Mouse (Mus musculus): ENCODE measurements at regions not wholly inside any gene's neighbourhood (a gene's known extent, or its start where the extent isn't known, plus 50 kb on each side); places are given as distances from the start of the nearest gene placed in this dataset.
"Not testable (repeated sequence)": the region's sequence is repeated elsewhere in the genome, so short reads cannot be mapped to it uniquely, and the experiment has no call there.

- ATAC-seq (replicated peaks in 1 of 2; ENCODE audit: insufficient read depth in 1 of 2, low FRiP score in 2 of 2, low TSS enrichment in 1 of 2, low read depth in 1 of 2, poor library complexity in 2 of 2, severe bottlenecking in 2 of 2) = peak; percentile 39 to 49
These were observed 217.6 kb upstream of the Slc7a11 start for GRCm38 (mm10) chr3:50660966-50661365.

- 0 out of 4 replicates have a peak, but pooled peaks of 1 of the 2 experiments have one; percentile 3 for ATAC-seq (replicated peaks in 1 of 2; ENCODE audit: insufficient read depth in 1 of 2, low FRiP score in 2 of 2, low TSS enrichment in 1 of 2, low read depth in 1 of 2, poor library complexity in 2 of 2, severe bottlenecking in 2 of 2)
These were observed 217.2 kb upstream of the Slc7a11 start for GRCm38 (mm10) chr3:50660566-50660965.

GRCm38 (mm10) chr3:50657890-50658289 is 214.5 kb upstream of the Slc7a11 start:
- ATAC-seq (replicated peaks in 1 of 2; ENCODE audit: insufficient read depth in 1 of 2, low FRiP score in 2 of 2, low TSS enrichment in 1 of 2, low read depth in 1 of 2, poor library complexity in 2 of 2, severe bottlenecking in 2 of 2) = no peak

- ATAC-seq (replicated peaks in 1 of 2; ENCODE audit: insufficient read depth in 1 of 2, low FRiP score in 2 of 2, low TSS enrichment in 1 of 2, low read depth in 1 of 2, poor library complexity in 2 of 2, severe bottlenecking in 2 of 2) = no peak
These were observed 211.0 kb upstream of the Slc7a11 start for GRCm38 (mm10) chr3:50654441-50654840.

DNA sequence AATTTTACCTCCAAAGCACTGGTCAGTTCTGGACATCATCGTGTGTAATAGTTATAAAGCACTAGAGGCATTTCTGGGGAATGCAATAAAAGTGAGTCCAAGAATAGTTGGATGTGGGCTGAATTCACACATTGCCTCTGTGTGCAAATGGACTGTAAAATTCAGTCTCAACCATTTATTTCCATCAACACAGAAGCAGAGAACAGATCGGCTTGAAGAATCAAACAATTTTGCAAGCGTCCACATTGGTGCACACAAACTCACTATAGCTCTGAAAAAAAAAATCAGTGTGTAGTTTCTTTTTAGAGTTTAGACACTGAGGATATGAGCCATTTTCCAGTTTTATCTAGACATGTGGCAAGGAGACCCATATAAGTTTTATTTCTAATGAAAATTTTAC is 208.9 kb upstream of the Slc7a11 start:
- ATAC-seq (replicated peaks in 1 of 2; ENCODE audit: insufficient read depth in 1 of 2, low FRiP score in 2 of 2, low TSS enrichment in 1 of 2, low read depth in 1 of 2, poor library complexity in 2 of 2, severe bottlenecking in 2 of 2) = no peak

- ATAC-seq (replicated peaks in 1 of 2; ENCODE audit: insufficient read depth in 1 of 2, low FRiP score in 2 of 2, low TSS enrichment in 1 of 2, low read depth in 1 of 2, poor library complexity in 2 of 2, severe bottlenecking in 2 of 2) = no peak
These were observed 199.7 kb upstream of the Slc7a11 start for GRCm38 (mm10) chr3:50643068-50643467.

DNA sequence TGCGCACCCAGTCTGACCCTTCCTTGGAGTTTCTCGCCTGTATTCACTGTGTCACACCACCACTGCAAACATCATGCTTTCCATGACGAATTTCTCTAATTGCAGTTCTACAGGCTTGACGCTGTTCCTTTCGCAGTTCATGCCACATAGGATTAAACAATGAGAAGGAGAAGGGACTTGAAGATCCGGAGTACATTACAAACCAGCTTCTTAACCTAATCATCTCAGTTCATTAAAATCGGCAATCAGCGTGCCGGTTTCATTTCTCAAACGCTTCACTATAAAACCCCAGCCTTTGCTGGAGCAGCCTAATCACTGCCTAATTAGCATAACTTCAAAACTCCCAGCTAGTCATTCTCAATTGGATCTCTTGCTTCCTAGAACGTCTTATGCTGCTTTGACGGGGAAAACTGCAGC is 196.5 kb upstream of the Slc7a11 start:
- no peak for ATAC-seq (replicated peaks in 1 of 2; ENCODE audit: insufficient read depth in 1 of 2, low FRiP score in 2 of 2, low TSS enrichment in 1 of 2, low read depth in 1 of 2, poor library complexity in 2 of 2, severe bottlenecking in 2 of 2)

DNA sequence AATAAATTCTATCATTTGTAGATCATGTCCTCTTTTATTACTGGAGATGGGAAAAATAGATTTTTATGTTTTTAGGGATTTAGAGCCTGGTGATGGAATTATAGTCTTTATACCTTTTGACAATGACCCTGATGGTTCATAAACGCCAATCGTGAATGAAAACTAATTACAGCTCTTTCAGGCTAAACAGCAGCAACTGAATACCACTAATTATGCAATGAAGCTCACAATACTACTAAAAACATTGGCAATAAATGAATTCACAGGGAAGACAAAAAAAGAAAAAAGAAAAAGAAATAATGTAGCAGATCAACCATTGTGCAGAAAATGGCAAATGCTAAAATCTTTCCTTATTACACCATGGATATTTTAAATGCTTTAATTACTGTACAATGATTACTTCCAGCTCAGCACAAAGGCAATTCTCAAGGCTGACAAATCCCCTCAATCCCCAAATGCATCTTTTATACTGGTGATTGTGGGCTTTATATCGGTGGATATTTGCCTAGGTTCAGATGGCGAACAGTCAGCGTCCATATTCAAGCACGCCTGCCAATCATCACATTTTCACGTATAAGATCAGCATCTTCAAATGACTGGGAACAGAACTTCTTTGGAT is 191.2 kb upstream of the Slc7a11 start:
- ATAC-seq (replicated peaks in 1 of 2; ENCODE audit: insufficient read depth in 1 of 2, low FRiP score in 2 of 2, low TSS enrichment in 1 of 2, low read depth in 1 of 2, poor library complexity in 2 of 2, severe bottlenecking in 2 of 2) = no peak

DNA sequence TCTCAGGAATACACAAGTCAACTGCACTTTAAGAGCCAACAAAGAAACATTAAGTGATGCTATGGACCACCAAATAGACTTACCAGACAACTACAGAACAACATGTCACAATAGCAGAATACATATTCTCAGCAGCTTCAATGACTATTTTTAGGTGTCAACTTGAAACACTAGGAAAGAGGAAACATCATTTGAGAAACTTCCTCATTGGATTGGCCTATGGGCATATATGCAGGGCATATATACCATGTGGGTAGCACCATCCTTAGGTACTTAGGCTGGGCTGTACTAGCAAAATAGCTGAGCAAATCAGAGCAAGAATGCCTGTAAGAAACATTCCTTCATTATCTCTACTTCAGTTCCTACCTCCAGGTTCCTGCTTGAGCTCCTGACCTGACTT is 187.9 kb upstream of the Slc7a11 start:
- ATAC-seq (replicated peaks in 1 of 2; ENCODE audit: insufficient read depth in 1 of 2, low FRiP score in 2 of 2, low TSS enrichment in 1 of 2, low read depth in 1 of 2, poor library complexity in 2 of 2, severe bottlenecking in 2 of 2) = no peak

GRCm38 (mm10) chr3:50628092-50628696 is 184.8 kb upstream of the Slc7a11 start:
- peak; percentile 100 for ATAC-seq (replicated peaks in 1 of 2; ENCODE audit: insufficient read depth in 1 of 2, low FRiP score in 2 of 2, low TSS enrichment in 1 of 2, low read depth in 1 of 2, poor library complexity in 2 of 2, severe bottlenecking in 2 of 2)

DNA sequence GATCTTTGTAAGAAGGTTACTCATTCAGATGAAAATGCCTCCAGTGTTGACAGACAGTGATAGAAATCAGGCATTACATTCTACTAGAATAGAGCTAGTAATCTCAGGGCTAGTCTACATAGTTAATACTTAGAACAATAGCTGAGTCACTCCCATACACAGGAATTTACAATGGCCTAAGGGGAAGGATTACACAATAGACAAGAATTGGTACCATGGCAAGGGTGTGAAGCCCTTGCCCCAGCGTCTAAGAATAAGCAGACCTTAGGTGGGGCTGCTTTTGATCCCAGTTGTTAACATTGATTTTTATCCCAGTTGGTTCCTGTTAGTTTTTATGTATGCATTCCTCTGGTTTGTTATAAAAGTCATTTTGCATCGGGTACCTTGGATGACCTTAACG is 177.8 kb upstream of the Slc7a11 start:
- not testable (repeated sequence) for ATAC-seq (replicated peaks in 1 of 2; ENCODE audit: insufficient read depth in 1 of 2, low FRiP score in 2 of 2, low TSS enrichment in 1 of 2, low read depth in 1 of 2, poor library complexity in 2 of 2, severe bottlenecking in 2 of 2)

DNA sequence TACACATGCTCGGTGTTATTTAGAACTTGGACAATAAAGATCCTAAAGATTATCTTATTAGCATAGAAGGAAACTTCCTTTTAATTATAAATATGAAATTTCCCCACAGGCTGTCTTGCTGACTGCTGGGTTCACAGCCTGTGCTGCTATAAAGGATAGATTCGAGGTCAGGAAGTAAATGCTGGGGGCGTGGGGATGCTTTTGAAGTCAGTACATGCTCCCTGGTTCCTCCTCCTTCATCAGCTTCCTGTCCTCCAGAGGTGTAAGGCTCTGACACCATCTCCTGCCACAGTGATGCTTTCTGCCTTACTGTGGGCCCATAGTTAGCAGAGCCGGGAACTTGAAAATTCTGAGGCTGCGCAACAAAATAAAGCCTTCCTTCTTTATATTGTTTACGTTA is 175.6 kb upstream of the Slc7a11 start:
- no peak for ATAC-seq (replicated peaks in 1 of 2; ENCODE audit: insufficient read depth in 1 of 2, low FRiP score in 2 of 2, low TSS enrichment in 1 of 2, low read depth in 1 of 2, poor library complexity in 2 of 2, severe bottlenecking in 2 of 2)

- ATAC-seq (replicated peaks in 1 of 2; ENCODE audit: insufficient read depth in 1 of 2, low FRiP score in 2 of 2, low TSS enrichment in 1 of 2, low read depth in 1 of 2, poor library complexity in 2 of 2, severe bottlenecking in 2 of 2) = peak; percentile 62 to 80
These were observed 172.2 kb upstream of the Slc7a11 start for GRCm38 (mm10) chr3:50615384-50616285.

DNA sequence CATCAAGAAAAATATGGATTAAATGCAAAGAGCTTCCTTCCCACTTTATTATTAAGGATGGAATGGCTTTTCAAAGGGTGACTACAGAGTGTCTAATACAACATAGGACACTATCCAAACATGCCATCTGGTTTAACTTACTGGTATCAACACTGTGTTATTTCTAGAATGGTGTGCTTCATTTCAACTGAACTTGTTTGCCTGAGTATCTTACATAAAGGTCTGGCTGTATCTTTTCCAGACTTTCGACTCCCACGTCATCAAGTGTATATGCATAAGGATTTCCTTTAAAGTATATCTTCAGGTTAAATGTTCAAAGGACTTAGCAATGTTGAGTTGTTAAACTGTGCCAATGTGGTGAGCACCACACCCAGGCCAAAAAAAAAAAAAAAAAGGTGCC is 169.6 kb upstream of the Slc7a11 start:
- no peak for ATAC-seq (replicated peaks in 1 of 2; ENCODE audit: insufficient read depth in 1 of 2, low FRiP score in 2 of 2, low TSS enrichment in 1 of 2, low read depth in 1 of 2, poor library complexity in 2 of 2, severe bottlenecking in 2 of 2)

GRCm38 (mm10) chr3:50609341-50610012 is 166.1 kb upstream of the Slc7a11 start:
- no peak for ATAC-seq (replicated peaks in 1 of 2; ENCODE audit: insufficient read depth in 1 of 2, low FRiP score in 2 of 2, low TSS enrichment in 1 of 2, low read depth in 1 of 2, poor library complexity in 2 of 2, severe bottlenecking in 2 of 2)

- peak; percentile 67 to 68; a peak in 3 of 4 replicates for ATAC-seq (replicated peaks in 1 of 2; ENCODE audit: insufficient read depth in 1 of 2, low FRiP score in 2 of 2, low TSS enrichment in 1 of 2, low read depth in 1 of 2, poor library complexity in 2 of 2, severe bottlenecking in 2 of 2)
These were observed 164.3 kb upstream of the Slc7a11 start for GRCm38 (mm10) chr3:50607736-50608135.

GRCm38 (mm10) chr3:50606986-50607385 is 163.6 kb upstream of the Slc7a11 start:
- ATAC-seq (replicated peaks in 1 of 2; ENCODE audit: insufficient read depth in 1 of 2, low FRiP score in 2 of 2, low TSS enrichment in 1 of 2, low read depth in 1 of 2, poor library complexity in 2 of 2, severe bottlenecking in 2 of 2) = no peak

- peak; percentile 39 to 40; a peak in 1 of 4 replicates for ATAC-seq (replicated peaks in 1 of 2; ENCODE audit: insufficient read depth in 1 of 2, low FRiP score in 2 of 2, low TSS enrichment in 1 of 2, low read depth in 1 of 2, poor library complexity in 2 of 2, severe bottlenecking in 2 of 2)
These were observed 162.3 kb upstream of the Slc7a11 start for GRCm38 (mm10) chr3:50605750-50606149.
